Mouse (Mus musculus): Measurements from ENCODE around the gene Eef1b2. TPM values are rescaled to one million over a fixed set of nuclear protein-coding genes. Genes with fewer than 3 reads are reported as not detected.

Gene Eef1b2
- polyA plus RNA-seq, 1 experiment = 261 TPM

- no peak for TF ChIP-seq POLR2A (IDR thresholded peaks at IDR 0.05; ENCODE audit: low read depth, low read length)
- whole genome bisulfite sequencing = 37% methylated on average over 7 of the region's 7 CpGs
- H3K4me1 ChIP-seq (ENCODE audit: control insufficient read depth, insufficient read depth, insufficient read length, low read length) = no peaks in the 10 kb centered on the region
- no peak overlapping the region for H3K27ac ChIP-seq (ENCODE audit: insufficient read depth, low read depth, low read length)
- no peaks in the 10 kb centered on the region for H3K36me3 ChIP-seq (ENCODE audit: control insufficient read depth, insufficient read depth, low read length)
- no peak overlapping the region for H3K4me3 ChIP-seq (ENCODE audit: low read depth, low read length)
- no peaks in the 10 kb centered on the region for H3K27me3 ChIP-seq (ENCODE audit: control insufficient read depth, insufficient read depth, low read length)
These were observed 28.2 kb downstream of the Eef1b2 start for GRCm38 (mm10) chr1:63204660-63205394.

GRCm38 (mm10) chr1:63207607-63208006, 31.0 kb downstream of the Eef1b2 start:
- Histone ChIP-seq H3K36me3 (ENCODE audit: control insufficient read depth, insufficient read depth, low read length) (no peaks in the 10 kb centered on the region), H3K4me3 (ENCODE audit: low read depth, low read length) (no peak overlapping the region), H3K27me3 (ENCODE audit: control insufficient read depth, insufficient read depth, low read length) (no peaks in the 10 kb centered on the region), H3K4me1 (ENCODE audit: control insufficient read depth, insufficient read depth, insufficient read length, low read length) (no peaks in the 10 kb centered on the region), H3K27ac (ENCODE audit: insufficient read depth, low read depth, low read length) (no peak overlapping the region)
- WGBS = 66% methylated on average over 3 of the region's 3 CpGs
- TF ChIP-seq CTCF (IDR thresholded peaks at IDR 0.05; ENCODE audit: extremely low read depth, insufficient read length, insufficient replicate concordance, low read depth, low read length) (no peak), POLR2A (IDR thresholded peaks at IDR 0.05; ENCODE audit: low read depth, low read length) (no peak)

- H3K36me3 ChIP-seq (ENCODE audit: control insufficient read depth, insufficient read depth, low read length) = no peaks in the 10 kb centered on the region
- H3K27ac ChIP-seq (ENCODE audit: insufficient read depth, low read depth, low read length) = no peak overlapping the region
- no peak overlapping the region for H3K4me3 ChIP-seq (ENCODE audit: low read depth, low read length)
- TF ChIP-seq CTCF (IDR thresholded peaks at IDR 0.05; ENCODE audit: extremely low read depth, insufficient read length, insufficient replicate concordance, low read depth, low read length) (no peak), POLR2A (IDR thresholded peaks at IDR 0.05; ENCODE audit: low read depth, low read length) (no peak)
- H3K4me1 ChIP-seq (ENCODE audit: control insufficient read depth, insufficient read depth, insufficient read length, low read length) = no peaks in the 10 kb centered on the region
- WGBS = 44% methylated on average over 6 of the region's 6 CpGs
- H3K27me3 ChIP-seq (ENCODE audit: control insufficient read depth, insufficient read depth, low read length) = no peaks in the 10 kb centered on the region; the same call in 1 of the 2 replicates
These were observed 33.4 kb downstream of the Eef1b2 start for GRCm38 (mm10) chr1:63209861-63210529.

GRCm38 (mm10) chr1:63213478-63214270, 37.0 kb downstream of the Eef1b2 start:
- Histone ChIP-seq H3K27ac (ENCODE audit: insufficient read depth, low read depth, low read length) (no peak overlapping the region), H3K4me3 (ENCODE audit: low read depth, low read length) (no peak overlapping the region), H3K36me3 (ENCODE audit: control insufficient read depth, insufficient read depth, low read length) (no peaks in the 10 kb centered on the region), H3K4me1 (ENCODE audit: control insufficient read depth, insufficient read depth, insufficient read length, low read length) (no peaks in the 10 kb centered on the region), H3K27me3 (ENCODE audit: control insufficient read depth, insufficient read depth, low read length) (no peaks in the 10 kb centered on the region; the same call in 1 of the 2 replicates)
- TF ChIP-seq POLR2A (IDR thresholded peaks at IDR 0.05; ENCODE audit: low read depth, low read length) = no peak
- WGBS = 31% methylated on average over 22 of the region's 22 CpGs

- TF ChIP-seq POLR2A (IDR thresholded peaks at IDR 0.05; ENCODE audit: low read depth, low read length) (no peak), CTCF (IDR thresholded peaks at IDR 0.05; ENCODE audit: extremely low read depth, insufficient read length, insufficient replicate concordance, low read depth, low read length) (no peak)
- Histone ChIP-seq H3K4me1 (ENCODE audit: control insufficient read depth, insufficient read depth, insufficient read length, low read length) (no peaks in the 10 kb centered on the region), H3K4me3 (ENCODE audit: low read depth, low read length) (no peak within 1 kb of the TSS), H3K27me3 (ENCODE audit: control insufficient read depth, insufficient read depth, low read length) (no peaks in the 10 kb centered on the region; the same call in 1 of the 2 replicates), H3K27ac (ENCODE audit: insufficient read depth, low read depth, low read length) (no peak within 1 kb of the TSS), H3K36me3 (ENCODE audit: control insufficient read depth, insufficient read depth, low read length) (no peaks in the 10 kb centered on the region)
- 40% methylated on average over 3 of the region's 3 CpGs for WGBS
These were observed 37.6 kb downstream of the Eef1b2 start, which contains the start of gene Gpr1 for GRCm38 (mm10) chr1:63214271-63214558. TSS of gene Gpr1 (minus strand) at chr1:63214543.

- TF ChIP-seq CTCF (IDR thresholded peaks at IDR 0.05; ENCODE audit: extremely low read depth, insufficient read length, insufficient replicate concordance, low read depth, low read length) = no peak
- no peak for TF ChIP-seq POLR2A (IDR thresholded peaks at IDR 0.05; ENCODE audit: low read depth, low read length)
- no peak overlapping the region for H3K27ac ChIP-seq (ENCODE audit: insufficient read depth, low read depth, low read length)
- H3K4me3 ChIP-seq (ENCODE audit: low read depth, low read length) = no peak overlapping the region
- H3K27me3 ChIP-seq (ENCODE audit: control insufficient read depth, insufficient read depth, low read length) = no peaks in the 10 kb centered on the region; the same call in 1 of the 2 replicates
- no peaks in the 10 kb centered on the region for H3K36me3 ChIP-seq (ENCODE audit: control insufficient read depth, insufficient read depth, low read length)
- WGBS = 54% methylated on average over 7 of the region's 7 CpGs
- H3K4me1 ChIP-seq (ENCODE audit: control insufficient read depth, insufficient read depth, insufficient read length, low read length) = no peaks in the 10 kb centered on the region
These were observed 38.0 kb downstream of the Eef1b2 start for GRCm38 (mm10) chr1:63214631-63215030.

GRCm38 (mm10) chr1:63219277-63219676, 42.7 kb downstream of the Eef1b2 start:
- H3K27me3 ChIP-seq (ENCODE audit: control insufficient read depth, insufficient read depth, low read length) = 0 out of 2 replicates have a peak, but pooled peaks cover 2% of the 10 kb centered on the region
- H3K36me3 ChIP-seq (ENCODE audit: control insufficient read depth, insufficient read depth, low read length) = no peaks in the 10 kb centered on the region
- no peaks in the 10 kb centered on the region for H3K4me1 ChIP-seq (ENCODE audit: control insufficient read depth, insufficient read depth, insufficient read length, low read length)
- TF ChIP-seq CTCF (IDR thresholded peaks at IDR 0.05; ENCODE audit: extremely low read depth, insufficient read length, insufficient replicate concordance, low read depth, low read length) = no peak
- WGBS = 92% methylated on average over 4 of the region's 4 CpGs
- no peak overlapping the region for H3K4me3 ChIP-seq (ENCODE audit: low read depth, low read length)
- no peak overlapping the region for H3K27ac ChIP-seq (ENCODE audit: insufficient read depth, low read depth, low read length)
